Mouse (Mus musculus) testis, adult 2 months (tissue): Measurements from ENCODE around the gene Fam129b.

Source experiments
- CTCF ChIP-seq: fragments of 200-500 bp; IDR thresholded peaks from 2 replicates; pipeline ENCODE4 v1.5.1; 2012; ENCODE audit warnings: low read depth, mild to moderate bottlenecking, inconsistent platforms, low read length, moderate library complexity; ENCODE audit not compliant: control insufficient read depth, insufficient read depth, insufficient replicate concordance
- POLR2A ChIP-seq: fragments of 200-500 bp; IDR thresholded peaks from 2 replicates; pipeline ENCODE4 v1.6.1; 2012; ENCODE audit warnings: low read depth, mild to moderate bottlenecking, inconsistent platforms, low read length, moderate library complexity; ENCODE audit not compliant: control insufficient read depth

DNA sequence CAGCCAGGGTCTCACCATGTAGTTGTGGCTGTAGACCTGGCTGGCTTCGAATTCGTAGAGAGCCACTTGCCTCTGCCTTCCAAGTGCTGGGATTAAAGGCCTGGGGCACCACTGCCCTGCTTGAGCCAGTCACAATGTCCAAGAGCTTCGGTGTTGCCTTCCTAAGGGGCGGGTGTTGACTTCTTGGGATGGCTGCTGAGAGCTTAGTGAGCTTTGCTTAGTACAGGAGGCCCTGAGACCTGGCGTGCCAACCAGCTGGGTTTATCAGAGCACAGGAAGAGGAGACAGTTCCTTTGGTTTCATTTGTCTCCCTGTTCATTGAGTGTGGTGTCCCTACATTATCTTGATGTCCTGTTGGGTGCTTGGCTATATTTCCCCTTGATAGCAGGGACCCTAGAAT, 1.4 kb downstream of the Fam129b start:
- TF ChIP-seq CTCF, result no peak
- TF ChIP-seq POLR2A, result no peak
